Mouse (Mus musculus) cerebellum, adult 2 months (tissue): ENCODE data around the gene Snrpd2. TPM values are rescaled to one million over a fixed set of nuclear protein-coding genes. Genes with fewer than 3 reads are reported as not detected.

Source experiments
- DNase-seq, 2 experiments: peaks; one replicate each; pipeline ENCODE4 v3.0.0; 2021
- H3K27ac ChIP-seq: fragments of 200-500 bp; 2 replicates; pipeline ENCODE4 v1.5.1; 2012; ENCODE audit warnings: low read length, control low read depth, inconsistent platforms; ENCODE audit not compliant: insufficient read depth
- H3K27me3 ChIP-seq: fragments of 200-500 bp; 2 replicates; pipeline ENCODE4 v1.6.1; 2012; ENCODE audit warnings: inconsistent platforms, mild to moderate bottlenecking, low read length, moderate library complexity; ENCODE audit not compliant: control insufficient read depth, insufficient read depth
- H3K4me1 ChIP-seq: fragments of 200-500 bp; 2 replicates; pipeline ENCODE4 v1.6.1; 2011; ENCODE audit warnings: low read length; ENCODE audit not compliant: control insufficient read depth, insufficient read depth
- H3K4me3 ChIP-seq: fragments of 200-500 bp; replicated peaks from 2 replicates; pipeline ENCODE3; 2011; ENCODE audit warnings: mild to moderate bottlenecking, low read depth, low read length, control low read depth; ENCODE audit not compliant: insufficient read depth
- CTCF ChIP-seq: fragments of 200-500 bp; IDR thresholded peaks from 2 replicates; pipeline ENCODE4 v1.5.1; 2011; ENCODE audit warnings: low read depth, mild to moderate bottlenecking, control low read depth, low read length, moderate library complexity, borderline replicate concordance; ENCODE audit not compliant: insufficient read depth
- POLR2A ChIP-seq: fragments of 200-500 bp; IDR thresholded peaks from 2 replicates; pipeline ENCODE4 v1.6.1; 2011; ENCODE audit warnings: low read length, control low read depth, borderline replicate concordance; ENCODE audit not compliant: insufficient read depth
- WGBS: fragments of 180-500 bp; shearing (Covaris S2); methylation state at CpG from one replicate; pipeline ENCODE4 v1.1.7; 2018; 5-methylcytosine and 5-hydroxymethylcytosine counted together
- polyA plus RNA-seq: library from polyadenylated mRNA; depleted of rRNA; stranded (reverse); fragments of >200 nt; gene quantifications from 2 replicates; pipeline ENCODE4 v1.2.3, GENCODE M21; 2012; rRNA removed

Snrpd2 gene
- polyA plus RNA-seq, result 87.1 and 88.8 TPM in 2 replicates

DNA sequence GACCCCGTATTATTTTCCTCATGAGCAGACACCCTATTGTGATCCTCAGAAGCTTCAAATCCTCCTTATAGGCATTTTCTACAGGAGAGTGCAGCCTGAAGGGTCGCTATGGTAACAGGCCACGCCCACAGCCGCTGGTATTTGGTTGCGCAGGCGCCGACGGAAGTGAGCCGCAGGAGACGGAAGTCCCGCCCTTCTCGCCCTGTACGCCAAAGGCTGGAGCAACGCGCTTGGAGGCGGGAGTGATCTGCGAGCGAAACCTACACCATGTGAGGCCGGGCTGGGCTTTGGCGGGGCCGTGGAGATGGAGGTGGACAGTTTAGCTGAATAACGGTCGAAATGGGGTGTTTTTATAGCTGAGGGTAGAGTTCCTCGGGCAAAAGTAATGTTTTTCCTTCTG is at the start of gene Snrpd2:
TSS of gene Snrpd2 (plus strand) at position 97 of the 400 bp plus-strand sequence.
- DNase-seq, result peak; percentile 95 to 97
- under 1% methylated on average over 24 of the region's 24 CpGs for WGBS

DNA sequence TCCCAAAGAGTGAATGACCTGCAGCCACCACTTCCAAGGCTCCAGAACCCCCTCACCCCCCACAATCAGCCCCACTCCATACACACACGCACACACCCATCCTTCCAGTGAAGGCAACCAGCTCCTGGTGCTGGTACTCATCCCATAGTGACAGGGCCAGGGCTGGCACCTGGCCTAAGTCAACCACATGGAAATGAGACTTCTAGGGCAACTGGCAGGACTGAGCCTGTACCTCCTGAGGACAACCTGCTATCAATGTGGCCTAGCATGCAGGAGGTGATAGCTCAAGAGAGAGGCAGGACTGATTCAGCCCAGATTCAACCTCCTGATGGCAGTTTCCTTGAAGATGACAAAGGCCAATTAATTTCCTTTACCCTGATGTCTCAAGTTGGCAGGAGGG is 49.2 kb upstream of the Snrpd2 start:
- no peak overlapping the region for H3K27ac ChIP-seq
- DNase-seq, result no peak
- WGBS, result 54% methylated on average over 1 of the region's 1 CpGs
- no peaks in the 10 kb centered on the region for H3K4me1 ChIP-seq
- no peak overlapping the region for H3K4me3 ChIP-seq
- no peak for TF ChIP-seq CTCF
- TF ChIP-seq POLR2A, result no peak
- no peaks in the 10 kb centered on the region; the same call in 1 of the 2 replicates for H3K27me3 ChIP-seq

More for the DNA sequence above, at the start of gene Snrpd2:
- TF ChIP-seq POLR2A (peak; percentile 88), CTCF (no peak)
- Histone ChIP-seq H3K4me1 (peaks cover 9% of the 10 kb centered on the region), H3K27me3 (no peaks in the 10 kb centered on the region), H3K4me3 (peak within 1 kb of the TSS; percentile 90), H3K27ac (peak within 1 kb of the TSS; percentile 48)

DNA sequence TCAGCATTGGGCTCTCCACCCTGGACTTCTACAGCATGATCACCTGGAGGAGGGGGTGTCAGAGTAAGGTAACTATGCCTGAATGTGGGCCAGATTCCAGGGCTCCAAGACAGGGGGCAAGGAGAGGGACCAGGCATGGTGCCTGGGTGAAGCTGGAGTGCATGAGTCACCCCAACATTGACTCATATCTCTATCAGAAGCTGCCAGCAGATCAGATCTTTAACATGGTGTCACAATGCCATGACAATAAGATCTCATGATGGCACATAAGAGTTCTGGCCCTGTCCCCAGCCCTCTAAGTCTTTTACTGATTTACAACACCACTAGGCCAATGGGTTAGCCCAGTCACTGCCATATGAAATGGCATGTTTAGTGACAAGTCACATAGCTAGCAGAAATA is 45.8 kb upstream of the Snrpd2 start:
- Histone ChIP-seq H3K4me1 (no peaks in the 10 kb centered on the region), H3K27me3 (no peaks in the 10 kb centered on the region), H3K4me3 (no peak overlapping the region), H3K27ac (no peak overlapping the region)
- no peak for DNase-seq
- no peak for TF ChIP-seq POLR2A
- no peak for TF ChIP-seq CTCF

DNA sequence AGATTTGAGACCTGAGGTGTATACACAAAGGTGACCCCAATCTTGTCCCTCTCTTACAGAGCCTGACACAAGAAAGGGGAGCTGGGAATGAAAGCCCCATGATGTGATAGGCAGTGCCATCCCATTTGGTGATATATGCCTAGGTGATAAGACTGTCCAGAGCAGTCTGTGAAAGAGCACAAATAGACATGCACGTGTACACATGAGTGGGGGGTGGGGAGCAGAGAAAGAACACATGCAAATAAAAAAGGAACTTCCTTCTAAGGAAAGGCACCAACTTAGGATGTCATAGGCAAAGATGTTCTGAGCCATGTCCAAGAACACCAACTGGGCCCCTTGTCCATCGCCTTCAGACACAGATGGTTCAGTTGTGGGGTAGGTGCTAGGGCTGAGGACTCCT is 45.0 kb upstream of the Snrpd2 start:
- no peak for TF ChIP-seq CTCF
- no peak for TF ChIP-seq POLR2A
- 73% methylated on average over 2 of the region's 2 CpGs for WGBS
- Histone ChIP-seq H3K27ac (no peak overlapping the region), H3K4me3 (no peak overlapping the region), H3K4me1 (no peaks in the 10 kb centered on the region), H3K27me3 (no peaks in the 10 kb centered on the region)
- no peak for DNase-seq

DNA sequence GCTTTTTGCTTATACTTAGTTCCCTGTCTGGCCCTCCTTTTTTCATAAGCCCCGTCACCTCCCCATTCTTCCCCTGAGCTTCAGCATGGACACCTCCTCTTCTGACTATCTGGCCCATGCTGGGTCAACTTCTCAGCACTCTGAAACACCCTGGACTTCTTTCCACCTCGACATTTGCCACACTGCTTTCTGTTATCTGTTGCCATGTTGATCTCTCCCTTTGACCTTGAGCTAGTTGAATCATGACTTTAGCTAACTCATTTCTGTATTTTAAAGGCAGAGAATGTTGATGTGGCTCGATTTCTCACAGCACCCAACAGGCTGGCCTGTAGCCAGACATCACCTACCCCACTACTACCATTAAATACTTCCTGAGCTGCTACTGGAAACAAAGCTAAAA is 42.1 kb upstream of the Snrpd2 start:
- TF ChIP-seq CTCF (no peak), POLR2A (no peak)
- no peak for DNase-seq
- no peak overlapping the region for H3K4me3 ChIP-seq
- WGBS, result 61% methylated on average over 3 of the region's 3 CpGs
- H3K4me1 ChIP-seq, result no peaks in the 10 kb centered on the region
- no peaks in the 10 kb centered on the region for H3K27me3 ChIP-seq
- H3K27ac ChIP-seq, result no peak overlapping the region

DNA sequence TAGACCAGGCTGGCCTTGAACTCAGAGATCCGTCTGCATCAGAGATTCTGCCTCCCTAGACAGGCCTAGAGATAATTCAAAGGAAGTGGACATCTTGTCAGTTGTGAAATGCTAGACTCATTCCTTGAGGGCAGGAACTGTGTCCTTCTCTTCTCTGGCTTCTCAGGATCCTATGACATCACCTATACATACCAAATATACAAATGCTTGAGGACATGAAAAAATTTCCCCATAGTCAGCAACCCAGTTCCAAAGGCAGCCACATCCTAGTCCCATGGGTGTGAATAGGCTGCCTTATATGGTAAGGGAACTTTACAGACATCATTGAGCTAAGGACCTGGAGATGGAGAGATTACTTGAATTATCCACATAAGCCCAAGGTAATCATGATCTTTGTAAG is 40.0 kb upstream of the Snrpd2 start:
- Histone ChIP-seq H3K27ac (no peak overlapping the region), H3K4me3 (no peak overlapping the region), H3K27me3 (no peaks in the 10 kb centered on the region), H3K4me1 (no peaks in the 10 kb centered on the region)
- 94% methylated on average over 1 of the region's 1 CpGs for WGBS
- DNase-seq, result no peak
- TF ChIP-seq CTCF, result no peak
- no peak for TF ChIP-seq POLR2A

DNA sequence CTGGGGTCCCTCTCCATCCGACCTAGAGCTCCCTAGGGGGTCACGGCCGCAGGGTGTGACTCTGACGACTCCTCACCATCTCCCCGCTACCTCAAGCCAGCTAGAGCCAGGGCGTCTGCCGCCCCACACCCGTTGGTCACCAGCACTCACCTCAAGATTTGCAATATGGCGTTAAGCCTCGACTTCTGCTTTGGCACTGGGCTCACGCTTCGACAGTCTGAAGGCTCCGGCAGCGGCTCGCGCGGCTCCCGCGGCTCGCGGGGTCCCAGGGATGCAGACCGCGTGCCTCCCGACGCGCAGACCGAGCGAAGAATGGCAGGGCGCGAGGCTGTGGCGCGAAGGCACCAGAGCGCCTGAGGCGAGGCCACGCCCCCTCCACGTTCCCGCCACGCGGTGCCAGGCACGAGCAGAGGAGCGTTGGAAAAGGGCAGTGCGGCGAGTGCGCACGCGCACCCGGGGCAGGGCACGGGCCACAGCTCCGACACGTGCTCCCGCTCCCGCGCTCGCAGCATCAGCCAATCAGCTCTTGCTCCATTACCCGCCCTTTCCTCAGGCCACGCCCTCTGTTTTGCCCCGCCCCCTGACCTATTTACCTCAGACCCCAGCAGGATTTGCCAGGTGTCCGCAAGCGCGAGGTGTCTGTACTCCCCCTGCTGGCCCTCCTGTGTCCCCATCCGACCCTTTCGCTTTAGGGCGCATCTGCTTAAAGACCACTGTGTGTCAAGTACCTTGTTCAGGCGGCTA is 31.3 kb upstream of the Snrpd2 start, which contains the start of gene Gm4969:
TSS of gene Gm4969 (minus strand) at position 341 of the 744 bp plus-strand sequence.
- peaks cover 4% of the 10 kb centered on the region; the same call in 1 of the 2 replicates for H3K4me1 ChIP-seq
- no peak within 1 kb of the TSS for H3K4me3 ChIP-seq
- H3K27me3 ChIP-seq, result no peaks in the 10 kb centered on the region
- TF ChIP-seq POLR2A (no peak), CTCF (no peak)
- H3K27ac ChIP-seq, result no peak within 1 kb of the TSS
- DNase-seq, result peak; percentile 64 to 67
- 17% methylated on average over 64 of the region's 64 CpGs for WGBS

DNA sequence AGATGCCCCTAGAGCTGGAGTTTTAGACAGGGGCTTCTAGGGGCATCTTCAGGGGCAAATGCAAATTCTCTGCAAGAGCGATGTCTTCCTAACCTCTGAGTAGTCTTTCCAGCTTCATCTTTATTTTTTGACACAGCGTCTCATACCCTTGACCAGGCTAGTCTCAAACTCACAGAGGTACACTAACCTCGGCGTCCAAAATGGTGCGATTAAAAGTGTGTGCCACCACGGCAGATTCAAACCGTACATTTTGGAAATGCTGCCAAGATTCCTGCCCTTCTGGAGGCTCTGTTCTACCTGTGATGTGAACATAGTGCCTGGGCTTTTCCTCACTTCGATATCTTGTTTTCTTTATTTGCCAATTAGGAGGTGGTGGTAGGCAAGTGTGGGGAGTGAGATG is 30.4 kb upstream of the Snrpd2 start:
- Histone ChIP-seq H3K4me3 (no peak overlapping the region), H3K27me3 (no peaks in the 10 kb centered on the region), H3K4me1 (peaks cover 4% of the 10 kb centered on the region; the same call in 1 of the 2 replicates), H3K27ac (no peak overlapping the region)
- WGBS, result 92% methylated on average over 8 of the region's 8 CpGs
- TF ChIP-seq CTCF (no peak), POLR2A (no peak)
- DNase-seq, result peak; percentile 30 to 47
